ENCODE assay signal across 27 mouse cellular contexts in the genomic region with DNA sequence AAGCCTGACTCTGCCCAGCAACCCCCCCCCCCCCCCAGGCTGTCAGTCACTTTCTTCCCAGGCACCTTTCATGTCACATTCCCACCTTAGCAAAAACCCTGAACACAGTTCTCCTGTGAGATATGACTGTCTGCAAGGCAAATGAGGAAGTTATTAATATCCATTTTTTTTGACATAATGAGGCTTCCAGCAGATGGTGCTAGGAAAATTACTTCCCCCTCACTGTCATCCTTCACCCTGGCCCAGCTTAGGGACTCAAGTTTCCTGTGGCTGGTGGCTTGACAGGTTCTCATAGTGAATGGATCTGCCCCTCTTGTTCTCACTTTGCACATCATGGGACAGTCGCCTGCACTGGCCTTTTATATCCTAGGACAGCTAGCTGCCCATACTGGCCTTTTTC.
DNase-seq lines count a peak whose midpoint lies in the region; ATAC-seq and TF ChIP-seq lines count a peak whose summit lies in the region.
"Had no signal": no experiment of that assay in that cellular context is flagged by ENCODE, and none has a peak within 500 bp of the region (broad histone marks: within the 10 kb centered on the region; RNA-seq: fewer than 3 reads in every experiment).

No protein-coding gene starts in this region.

- H3K27me3 ChIP-seq in forebrain, embryonic 11.5 days (ENCODE audit: control insufficient read depth, insufficient read depth, low read length) = no peaks in the 10 kb centered on the region
- H3K27me3 ChIP-seq in forebrain, embryonic 13.5 days = no peaks in the 10 kb centered on the region
- H3K27me3 ChIP-seq: embryonic facial prominence, embryonic 15.5 days; heart, embryonic 12.5 days; liver, embryonic 13.5 days; lung, embryonic 15.5 days had no signal

- no peaks in the 10 kb centered on the region for H3K4me1 ChIP-seq in forebrain, embryonic 11.5 days (replicated peaks; ENCODE audit: control insufficient read depth, insufficient read depth, low read length)
- no peaks in the 10 kb centered on the region for H3K4me1 ChIP-seq in forebrain, embryonic 13.5 days
- H3K4me1 ChIP-seq: embryonic facial prominence, embryonic 15.5 days; lung, embryonic 15.5 days had no signal

- WGBS in forebrain, embryonic 11.5 days = 83% methylated on average over 1 of the region's 1 CpGs
- 89% methylated on average over 1 of the region's 1 CpGs for WGBS in forebrain, embryonic 13.5 days

- TF ChIP-seq CTCF in left cerebral cortex, adult 2 months (IDR thresholded peaks at IDR 0.05) = no peak

- no peak overlapping the region for H3K9ac ChIP-seq in forebrain, embryonic 11.5 days (ENCODE audit: low read length)
- no peak overlapping the region for H3K9ac ChIP-seq in forebrain, embryonic 13.5 days
- H3K9ac ChIP-seq: embryonic facial prominence, embryonic 15.5 days; heart, embryonic 12.5 days; hindbrain, embryonic 14.5 days; liver, embryonic 13.5 days; lung, embryonic 15.5 days had no signal

- H3K4me3 ChIP-seq in forebrain, embryonic 11.5 days (ENCODE audit: low read depth, low read length) = no peak overlapping the region
- H3K4me3 ChIP-seq in forebrain, embryonic 13.5 days = no peak overlapping the region
- H3K4me3 ChIP-seq in left cerebral cortex, adult 2 months = no peak overlapping the region
- H3K4me3 ChIP-seq: embryonic facial prominence, embryonic 15.5 days; heart, embryonic 12.5 days; layer of hippocampus, adult 2 months; liver, embryonic 13.5 days; lung, embryonic 15.5 days had no signal

- H3K36me3 ChIP-seq in forebrain, embryonic 11.5 days (ENCODE audit: control insufficient read depth, insufficient read depth, low read length) = no peaks in the 10 kb centered on the region
- H3K36me3 ChIP-seq in forebrain, embryonic 13.5 days (ENCODE audit: poor library complexity, severe bottlenecking) = peaks cover 16% of the 10 kb centered on the region
- H3K36me3 ChIP-seq: embryonic facial prominence, embryonic 15.5 days; liver, embryonic 13.5 days; lung, embryonic 15.5 days had no signal

- H3K9me3 ChIP-seq in forebrain, embryonic 11.5 days (ENCODE audit: control insufficient read depth, low read length) = no peaks in the 10 kb centered on the region
- no peaks in the 10 kb centered on the region for H3K9me3 ChIP-seq in forebrain, embryonic 13.5 days (replicated peaks)
- H3K9me3 ChIP-seq: embryonic facial prominence, embryonic 15.5 days; heart, embryonic 12.5 days; liver, embryonic 13.5 days; lung, embryonic 15.5 days had no signal

- no peak overlapping the region for H3K27ac ChIP-seq in forebrain, embryonic 11.5 days (ENCODE audit: low read depth, low read length)
- H3K27ac ChIP-seq in forebrain, embryonic 13.5 days = no peak overlapping the region
- H3K27ac ChIP-seq in left cerebral cortex, adult 2 months = 0 out of 2 replicates have a peak overlapping the region, but pooled peaks have one; percentile 15
- H3K27ac ChIP-seq: embryonic facial prominence, embryonic 15.5 days; hindbrain, embryonic 14.5 days; liver, embryonic 13.5 days; lung, embryonic 15.5 days; stomach, postnatal 0 days had no signal

- H3K4me2 ChIP-seq in forebrain, embryonic 11.5 days (ENCODE audit: low read depth, low read length, severe bottlenecking) = no peak overlapping the region
- no peak overlapping the region for H3K4me2 ChIP-seq in forebrain, embryonic 13.5 days
- H3K4me2 ChIP-seq: embryonic facial prominence, embryonic 15.5 days; heart, embryonic 12.5 days; hindbrain, embryonic 14.5 days; liver, embryonic 13.5 days; lung, embryonic 15.5 days; midbrain, embryonic 11.5 days had no signal

- peak; percentile 16 for DNase-seq in forebrain, embryonic 11.5 days (ENCODE audit: low spot score)
- no peak for DNase-seq in left cerebral cortex, adult 2 months (ENCODE audit: extremely low spot score in 1 of 2, low spot score in 2 of 2)
- DNase-seq in left cerebral cortex, postnatal 36 days (ENCODE audit: low spot score in 2 of 2) = no peak
- no peak for DNase-seq in lung, postnatal 14 days
- no peak for DNase-seq in spleen, adult 18-20 months
- DNase-seq in lung, adult 18-20 months = no peak
- DNase-seq: adrenal gland, adult 8-10 months; cerebellum, adult 8-10 months; cerebellum, postnatal 36 days; heart, adult 18-20 months; heart, postnatal 10 days; kidney, adult 9 months; kidney, postnatal 25 days; layer of hippocampus, postnatal 36 days; liver, embryonic 13.5 days; lung, postnatal 4 days had no signal

- intact Hi-C loops in left cerebral cortex, adult 2 months (cut with DNase I) = no loop called here
- intact Hi-C loops in left cerebral cortex, postnatal 36 days (cut with DNase I) = no loop called here

- no peak for ATAC-seq in forebrain, embryonic 11.5 days (replicated peaks; ENCODE audit: low FRiP score)
- no peak for ATAC-seq in forebrain, embryonic 13.5 days
- ATAC-seq in common myeloid progenitor, adult 5-6 weeks (replicated peaks; ENCODE audit: low read depth, poor library complexity, severe bottlenecking) = peak; percentile 87
- ATAC-seq: activated CD4-positive, CD25-positive, alpha-beta regulatory T cell, adult 4 months; CD4-positive, CD25-positive, alpha-beta regulatory T cell, adult 4 months had no signal
